Mouse (Mus musculus): ENCODE results near the gene Spats1. TPM values are rescaled to one million over a fixed set of nuclear protein-coding genes. Genes with fewer than 3 reads are reported as not detected.

Gene Spats1
- polyA plus RNA-seq (2015; fragmentation: Nextera tagmentation; extraction: Ambion mirVana) = 0.37 and 0.65 TPM in 2 replicates

DNA sequence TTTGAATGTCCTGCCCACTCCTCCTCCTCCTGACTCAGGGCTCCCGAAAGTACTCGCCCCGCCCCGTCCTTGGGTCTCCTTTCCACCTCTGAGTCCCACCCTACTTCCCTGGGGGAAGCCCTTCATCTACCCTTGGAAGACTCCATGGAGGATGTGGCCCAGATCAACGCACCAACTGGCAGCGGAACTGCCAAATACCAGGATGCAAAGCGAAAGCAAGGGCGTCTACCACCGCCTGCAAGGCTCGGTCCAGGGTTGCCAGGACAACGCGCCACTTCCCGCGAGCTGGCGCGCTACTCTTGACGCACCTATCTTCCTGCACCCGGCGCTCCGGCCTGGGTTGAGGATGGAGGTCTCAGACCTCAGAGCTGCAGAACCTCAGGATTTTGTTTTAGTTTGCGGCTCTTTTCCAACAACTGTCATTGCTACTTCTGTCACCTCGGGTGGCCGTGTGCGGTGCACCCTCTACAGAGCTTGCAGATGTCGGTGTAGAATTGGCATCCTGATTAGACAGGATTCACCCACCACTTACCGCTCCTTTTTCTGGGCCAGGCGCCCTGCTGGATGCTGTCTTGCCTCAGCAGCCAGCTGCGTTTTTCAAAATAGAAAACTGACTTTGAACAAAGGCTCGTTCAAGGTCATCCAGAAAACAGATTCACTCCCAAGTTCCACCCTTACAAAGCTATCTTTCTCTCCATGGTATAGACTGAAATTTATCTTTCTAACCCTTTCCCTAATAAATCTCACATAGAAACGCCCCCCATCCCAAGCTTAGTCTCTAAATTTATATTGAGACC lies at the start of gene Spats1:
Spats1 (minus strand) TSS at position 747 of the 797 bp plus-strand sequence.
- DNase-seq (ENCODE audit: low spot score) = peak; percentile 73

GRCm38 (mm10) chr17:45524961-45525360 lies 49.7 kb upstream of the Spats1 start:
- no peak for DNase-seq (ENCODE audit: low spot score)

GRCm38 (mm10) chr17:45523263-45523662 lies 48.0 kb upstream of the Spats1 start, which contains the start of gene Tcte1:
Tcte1 (plus strand) TSS chr17:45523434.
- peak; percentile 69 for DNase-seq (ENCODE audit: low spot score)

GRCm38 (mm10) chr17:45520136-45520535 lies 44.9 kb upstream of the Spats1 start:
- DNase-seq (ENCODE audit: low spot score) = no peak

DNA sequence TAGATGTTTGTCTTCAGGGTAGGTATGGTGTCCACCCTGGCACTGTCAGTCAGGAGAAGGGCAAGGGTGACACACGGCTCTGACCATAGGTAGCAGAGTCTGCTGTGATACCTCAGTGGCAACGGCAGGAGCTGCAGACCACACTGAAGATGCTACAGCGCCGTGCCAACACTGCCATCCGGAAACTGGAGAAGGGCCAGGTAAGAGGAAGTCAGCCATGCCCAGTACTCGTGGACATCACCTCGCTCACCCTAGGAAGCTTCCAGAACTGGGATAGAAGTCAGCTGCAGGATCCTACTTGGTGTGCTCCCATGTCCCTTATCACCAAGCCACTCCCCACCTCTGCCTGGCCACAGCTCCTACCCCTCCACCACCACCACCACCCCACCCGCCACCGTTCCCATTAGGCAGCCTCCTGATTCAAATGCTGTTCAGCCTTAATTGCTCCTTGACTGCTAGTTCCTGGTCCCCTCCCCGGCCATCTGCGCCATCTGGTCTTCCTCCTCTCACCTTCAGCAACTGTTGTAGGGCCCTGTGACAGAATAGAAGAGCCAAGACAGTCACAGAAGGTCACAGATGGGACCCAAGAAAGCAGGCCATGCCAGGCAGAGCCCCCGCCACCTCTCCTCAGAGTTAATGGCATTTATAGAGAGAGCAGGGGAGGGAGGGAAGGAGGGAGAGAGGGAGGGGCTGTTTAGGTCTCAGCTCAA lies 43.7 kb upstream of the Spats1 start:
- DNase-seq (ENCODE audit: low spot score) = no peak

- no peak for DNase-seq (ENCODE audit: low spot score)
Observed at GRCm38 (mm10) chr17:45517549-45518215, 42.5 kb upstream of the Spats1 start.

- no peak for DNase-seq (ENCODE audit: low spot score)
Observed at GRCm38 (mm10) chr17:45517135-45517534, 41.9 kb upstream of the Spats1 start.

DNA sequence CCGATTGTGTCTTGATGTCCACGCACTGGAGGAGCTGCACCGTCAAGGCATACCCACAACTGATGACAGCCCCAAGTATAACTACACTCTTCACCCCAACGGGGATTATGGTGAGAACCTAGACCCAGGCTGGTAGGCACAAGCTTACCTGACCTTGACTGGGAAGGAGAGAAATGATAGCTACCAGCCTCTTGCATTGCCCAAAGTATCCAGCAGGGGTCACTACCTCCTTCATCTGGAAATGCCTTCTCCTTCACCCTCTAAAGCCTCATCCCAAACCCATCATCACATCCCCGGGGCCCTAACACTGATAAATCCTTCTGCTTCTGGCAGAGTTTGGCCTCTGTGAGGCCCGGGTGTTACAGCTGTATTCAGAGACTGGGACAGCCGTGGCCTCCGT lies 41.3 kb upstream of the Spats1 start:
- peak; percentile 72 for DNase-seq (ENCODE audit: low spot score)

GRCm38 (mm10) chr17:45515806-45516205 lies 40.6 kb upstream of the Spats1 start:
- no peak for DNase-seq (ENCODE audit: low spot score)

DNA sequence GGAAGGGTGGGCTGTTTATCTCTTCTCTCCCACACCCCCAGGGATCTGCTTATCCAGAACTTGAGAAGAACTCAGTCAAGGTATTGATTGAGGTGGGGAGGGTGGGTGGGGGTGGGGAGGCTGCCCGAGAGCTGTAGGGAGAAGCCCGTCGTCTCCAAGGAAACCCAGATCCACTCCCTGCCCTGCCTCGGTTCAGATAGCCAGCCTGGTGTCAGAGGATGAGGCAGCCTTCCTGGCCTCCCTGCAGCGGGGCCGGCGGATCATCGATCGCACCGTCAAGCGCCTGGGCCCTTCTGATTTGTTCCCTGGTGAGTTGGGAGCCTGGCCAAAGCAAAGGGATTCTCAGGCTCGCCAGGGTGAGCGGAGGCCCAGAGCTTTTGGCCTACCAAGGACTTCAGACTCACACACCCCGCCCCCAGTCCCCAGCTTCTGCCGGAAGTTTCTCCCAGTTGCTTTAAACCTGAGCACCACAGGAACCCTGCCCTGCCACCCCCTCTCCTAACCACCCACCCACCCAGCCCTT lies 40.0 kb upstream of the Spats1 start:
- no peak for DNase-seq (ENCODE audit: low spot score)

- no peak for DNase-seq (ENCODE audit: low spot score)
Observed at GRCm38 (mm10) chr17:45511757-45512156, 36.5 kb upstream of the Spats1 start.

GRCm38 (mm10) chr17:45510871-45511270 lies 35.7 kb upstream of the Spats1 start:
- no peak for DNase-seq (ENCODE audit: low spot score)

GRCm38 (mm10) chr17:45506700-45507189 lies 31.5 kb upstream of the Spats1 start, which contains the start of gene Aars2:
Aars2 (plus strand) TSS chr17:45506841.
- peak; percentile 97 for DNase-seq (ENCODE audit: low spot score)

GRCm38 (mm10) chr17:45505941-45506465 lies 30.8 kb upstream of the Spats1 start:
- no peak for DNase-seq (ENCODE audit: low spot score)

GRCm38 (mm10) chr17:45503301-45503973 lies 28.2 kb upstream of the Spats1 start:
- no peak for DNase-seq (ENCODE audit: low spot score)

DNA sequence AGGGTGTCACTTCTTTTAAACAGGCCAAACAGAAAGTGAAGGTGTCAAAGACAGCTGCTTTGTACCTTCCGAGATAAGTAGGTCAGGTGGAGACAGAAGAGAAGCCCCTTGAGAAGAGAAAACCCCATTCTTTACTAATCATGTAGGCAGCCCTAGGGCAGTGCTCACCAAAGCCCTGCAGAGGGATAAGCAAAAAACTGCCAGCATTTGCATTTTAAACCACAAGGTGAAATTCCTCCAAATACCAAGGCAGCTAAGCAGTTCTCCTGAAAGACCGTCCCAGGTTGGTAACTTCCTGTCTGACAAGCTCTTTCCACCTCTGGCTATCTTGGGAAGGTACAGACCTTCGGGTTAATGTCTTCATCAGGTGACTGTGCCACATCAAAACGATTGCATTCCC lies 27.1 kb upstream of the Spats1 start:
- peak; percentile 53 for DNase-seq (ENCODE audit: low spot score)

DNA sequence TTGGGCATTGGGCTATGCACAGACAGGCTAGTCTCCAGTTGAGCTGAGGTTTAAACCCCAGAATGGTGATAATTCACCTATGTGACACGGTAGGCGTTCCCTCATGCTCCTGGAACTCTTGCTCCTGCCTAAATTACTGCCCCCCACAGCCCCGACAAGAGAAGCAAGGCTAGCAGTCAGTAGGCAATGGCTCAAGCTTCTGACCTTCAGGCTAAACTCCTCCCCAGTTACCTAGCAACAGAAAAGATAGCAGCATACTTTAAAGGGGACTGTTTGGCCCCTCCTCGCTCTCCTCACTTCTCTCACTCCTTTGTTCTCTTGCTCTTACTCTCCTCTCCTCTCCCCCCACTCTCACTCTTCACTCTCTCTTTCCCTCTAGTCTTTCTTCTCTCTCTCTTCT lies 25.8 kb upstream of the Spats1 start:
- no peak for DNase-seq (ENCODE audit: low spot score)

- no peak for DNase-seq (ENCODE audit: low spot score)
Observed at GRCm38 (mm10) chr17:45499516-45499915, 24.3 kb upstream of the Spats1 start.

DNA sequence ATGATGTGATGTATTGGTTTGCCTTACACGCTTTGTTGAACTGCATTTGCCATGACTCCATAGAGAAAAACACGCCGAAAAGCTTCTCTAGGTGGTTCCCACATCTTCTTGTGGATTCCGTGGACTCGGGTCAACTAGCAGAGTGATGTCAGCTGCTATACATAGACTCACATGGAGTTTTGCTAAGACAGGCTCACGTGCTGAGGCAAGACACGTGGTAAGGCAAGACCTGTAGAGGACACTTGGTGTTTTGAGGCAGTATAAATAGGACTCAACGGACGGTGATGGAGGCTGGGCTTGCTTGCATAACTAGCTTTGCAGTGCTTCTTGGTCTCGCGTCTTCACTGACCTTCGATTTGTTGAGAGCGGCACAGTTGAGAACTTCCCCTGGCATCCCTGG lies 23.2 kb upstream of the Spats1 start:
- DNase-seq (ENCODE audit: low spot score) = no peak

GRCm38 (mm10) chr17:45495398-45495797 lies 20.2 kb upstream of the Spats1 start:
- DNase-seq (ENCODE audit: low spot score) = no peak
